Comparison of ENCODE assay signal across 11 mouse cellular contexts in genomic region chr11:82602818-82603217, GRCm38 (mm10).
DNase-seq lines count a peak whose midpoint lies in the region; ATAC-seq lines count a peak whose summit lies in the region.
"Had no signal": no experiment of that assay in that cellular context is flagged by ENCODE, and none has a peak within 500 bp of the region (broad histone marks: within the 10 kb centered on the region; RNA-seq: fewer than 3 reads in every experiment).

No protein-coding gene starts in this region.

- H3K27me3 ChIP-seq in forebrain, embryonic 13.5 days: peaks cover 15% of the 10 kb centered on the region; the same call in 1 of the 2 replicates
- H3K27me3 ChIP-seq in forebrain, embryonic 11.5 days (ENCODE audit: control insufficient read depth, insufficient read depth, low read length): no peaks in the 10 kb centered on the region; the same call in 1 of the 2 replicates
- H3K27me3 ChIP-seq in kidney, embryonic 15.5 days: peaks cover 52% of the 10 kb centered on the region
- H3K27me3 ChIP-seq in heart, embryonic 12.5 days (replicated peaks): peaks cover 46% of the 10 kb centered on the region
- H3K27me3 ChIP-seq in midbrain, embryonic 16.5 days (ENCODE audit: control insufficient read depth, insufficient read depth, low read depth, low read length): no peaks in the 10 kb centered on the region

- WGBS in forebrain, embryonic 13.5 days: 21% methylated on average over 11 of the region's 11 CpGs
- 17% methylated on average over 11 of the region's 11 CpGs for WGBS in forebrain, embryonic 11.5 days
- WGBS in kidney, embryonic 15.5 days: 36% methylated on average over 11 of the region's 11 CpGs
- 7% methylated on average over 11 of the region's 11 CpGs for WGBS in heart, embryonic 12.5 days
- 12% methylated on average over 11 of the region's 11 CpGs for WGBS in midbrain, embryonic 16.5 days

- no peaks in the 10 kb centered on the region for H3K9me3 ChIP-seq in forebrain, embryonic 13.5 days (replicated peaks)
- H3K9me3 ChIP-seq in forebrain, embryonic 11.5 days (ENCODE audit: control insufficient read depth, low read length): no peaks in the 10 kb centered on the region
- H3K9me3 ChIP-seq in kidney, embryonic 15.5 days (replicated peaks): no peaks in the 10 kb centered on the region
- no peaks in the 10 kb centered on the region for H3K9me3 ChIP-seq in heart, embryonic 12.5 days (replicated peaks)
- no peaks in the 10 kb centered on the region for H3K9me3 ChIP-seq in midbrain, embryonic 16.5 days (replicated peaks; ENCODE audit: control insufficient read depth, low read length, poor library complexity, severe bottlenecking)

- DNase-seq in forebrain, embryonic 11.5 days (ENCODE audit: low spot score): no peak
- peak; percentile 25 to 44 for DNase-seq in kidney, postnatal 25 days
- no peak for DNase-seq in MN1 (ENCODE audit: low spot score)
- DNase-seq: gastrocnemius, postnatal 25 days; lung, postnatal 36 days had no signal

- H3K4me3 ChIP-seq in forebrain, embryonic 13.5 days: no peak overlapping the region
- H3K4me3 ChIP-seq in forebrain, embryonic 11.5 days (ENCODE audit: low read depth, low read length): no peak overlapping the region
- no peak overlapping the region for H3K4me3 ChIP-seq in kidney, embryonic 15.5 days (replicated peaks)
- H3K4me3 ChIP-seq in heart, embryonic 12.5 days: no peak overlapping the region
- no peak overlapping the region for H3K4me3 ChIP-seq in midbrain, embryonic 16.5 days (ENCODE audit: low read depth, low read length)

- no peak overlapping the region for H3K9ac ChIP-seq in forebrain, embryonic 13.5 days
- no peak overlapping the region for H3K9ac ChIP-seq in forebrain, embryonic 11.5 days (ENCODE audit: low read length)
- H3K9ac ChIP-seq in kidney, embryonic 15.5 days: no peak overlapping the region
- no peak overlapping the region for H3K9ac ChIP-seq in heart, embryonic 12.5 days
- no peak overlapping the region for H3K9ac ChIP-seq in midbrain, embryonic 16.5 days (ENCODE audit: low read depth, low read length)

- ATAC-seq in forebrain, embryonic 13.5 days: 0 out of 2 replicates have a peak, but pooled peaks have one; percentile 33
- no peak for ATAC-seq in forebrain, embryonic 11.5 days (replicated peaks; ENCODE audit: low FRiP score)
- no peak for ATAC-seq in kidney, embryonic 15.5 days (replicated peaks; ENCODE audit: low FRiP score)
- no peak for ATAC-seq in heart, embryonic 12.5 days (ENCODE audit: insufficient number of reproducible peaks, low FRiP score)
- no peak for ATAC-seq in midbrain, embryonic 16.5 days
- no peak for ATAC-seq in monocyte, adult 5-6 weeks (replicated peaks; ENCODE audit: insufficient number of reproducible peaks, low FRiP score, low TSS enrichment, poor library complexity, severe bottlenecking)
- ATAC-seq: activated CD4-positive, CD25-positive, alpha-beta regulatory T cell, adult 4 months had no signal

- H3K4me1 ChIP-seq in forebrain, embryonic 13.5 days: peaks cover 23% of the 10 kb centered on the region
- H3K4me1 ChIP-seq in forebrain, embryonic 11.5 days (replicated peaks; ENCODE audit: control insufficient read depth, insufficient read depth, low read length): no peaks in the 10 kb centered on the region
- H3K4me1 ChIP-seq in kidney, embryonic 15.5 days: 0 out of 2 replicates have a peak, but pooled peaks cover 12% of the 10 kb centered on the region
- peaks cover 21% of the 10 kb centered on the region for H3K4me1 ChIP-seq in heart, embryonic 12.5 days (replicated peaks)
- H3K4me1 ChIP-seq in midbrain, embryonic 16.5 days (ENCODE audit: control insufficient read depth, insufficient read depth, low read length): peaks cover 18% of the 10 kb centered on the region

- H3K27ac ChIP-seq in forebrain, embryonic 13.5 days: no peak overlapping the region
- H3K27ac ChIP-seq in forebrain, embryonic 11.5 days (ENCODE audit: low read depth, low read length): no peak overlapping the region
- no peak overlapping the region for H3K27ac ChIP-seq in kidney, embryonic 15.5 days
- no peak overlapping the region for H3K27ac ChIP-seq in heart, embryonic 12.5 days (ENCODE audit: poor library complexity, severe bottlenecking)
- H3K27ac ChIP-seq in midbrain, embryonic 16.5 days (ENCODE audit: low read length): peak overlapping the region; percentile 54; the same call in 1 of the 2 replicates

- no peaks in the 10 kb centered on the region for H3K36me3 ChIP-seq in forebrain, embryonic 13.5 days (ENCODE audit: poor library complexity, severe bottlenecking)
- no peaks in the 10 kb centered on the region for H3K36me3 ChIP-seq in forebrain, embryonic 11.5 days (ENCODE audit: control insufficient read depth, insufficient read depth, low read length)
- H3K36me3 ChIP-seq in kidney, embryonic 15.5 days: no peaks in the 10 kb centered on the region
- H3K36me3 ChIP-seq in heart, embryonic 12.5 days: no peaks in the 10 kb centered on the region
- no peaks in the 10 kb centered on the region for H3K36me3 ChIP-seq in midbrain, embryonic 16.5 days (ENCODE audit: control insufficient read depth, insufficient read depth, low read length)

- no peak overlapping the region for H3K4me2 ChIP-seq in forebrain, embryonic 13.5 days
- no peak overlapping the region for H3K4me2 ChIP-seq in forebrain, embryonic 11.5 days (ENCODE audit: low read depth, low read length, severe bottlenecking)
- H3K4me2 ChIP-seq in kidney, embryonic 15.5 days: no peak overlapping the region
- peak overlapping the region; percentile 27 for H3K4me2 ChIP-seq in heart, embryonic 12.5 days
- H3K4me2 ChIP-seq in midbrain, embryonic 16.5 days (ENCODE audit: low read length): no peak overlapping the region

Comparison
In these comparisons a context has a peak if more than half of its experiments do, and no peak if none do; other contexts are left out.
1. DNase-seq: peak in kidney, postnatal 25 days (2 of 2); none in forebrain, embryonic 11.5 days (single experiment) and MN1 (single experiment).